Mouse (Mus musculus): ENCODE data around the gene Fbxl17. TPM values are rescaled to one million over a fixed set of nuclear protein-coding genes. Genes with fewer than 3 reads are reported as not detected.

The Fbxl17 gene
- polyA plus RNA-seq, 1 experiment from 2014 or later, result 4.3 TPM

- no peaks in the 10 kb centered on the region for H3K4me1 ChIP-seq (replicated peaks; ENCODE audit: control insufficient read depth, insufficient read depth, low read length)
- H3K4me3 ChIP-seq (ENCODE audit: low read depth, low read length), result no peak overlapping the region
- TF ChIP-seq CTCF (IDR thresholded peaks at IDR 0.05; ENCODE audit: low read depth), result no peak
- 84% methylated on average over 4 of the region's 4 CpGs for WGBS
- H3K9ac ChIP-seq (ENCODE audit: low read depth, low read length), result no peak overlapping the region
- H3K27ac ChIP-seq (ENCODE audit: low read depth, low read length), result no peak overlapping the region
- H3K36me3 ChIP-seq (ENCODE audit: control insufficient read depth, insufficient read depth), result no peaks in the 10 kb centered on the region
- no peaks in the 10 kb centered on the region for H3K27me3 ChIP-seq (replicated peaks; ENCODE audit: control insufficient read depth, insufficient read depth, low read length)
- H3K9me3 ChIP-seq (ENCODE audit: control insufficient read depth), result no peaks in the 10 kb centered on the region
- no peak for ATAC-seq
- H3K4me2 ChIP-seq (replicated peaks; ENCODE audit: low read depth), result no peak overlapping the region
Observed at GRCm38 (mm10) chr17:63208346-63208745, 291.5 kb downstream of the Fbxl17 start.

DNA sequence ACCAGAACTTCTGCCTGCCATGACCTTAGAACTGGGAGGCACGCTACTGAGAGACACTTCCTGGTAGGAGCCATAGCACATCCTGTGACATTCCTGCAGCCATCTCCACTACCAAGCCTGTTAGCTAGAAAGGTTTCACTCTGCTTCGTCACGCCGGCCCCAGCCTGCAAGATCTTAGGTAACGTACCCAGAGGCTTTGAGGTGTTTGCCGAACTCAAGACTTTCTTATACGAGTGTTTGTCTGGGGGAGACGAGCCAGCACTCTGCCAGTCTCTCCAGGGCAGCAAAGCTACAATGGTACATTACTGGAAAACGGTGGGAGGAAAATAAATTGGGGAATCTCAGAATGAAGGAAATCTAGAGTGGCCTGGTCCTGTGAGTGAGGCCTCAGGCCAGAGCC, 292.1 kb downstream of the Fbxl17 start:
- no peak for TF ChIP-seq CTCF (IDR thresholded peaks at IDR 0.05; ENCODE audit: low read depth)
- Histone ChIP-seq H3K4me2 (replicated peaks; ENCODE audit: low read depth) (no peak overlapping the region), H3K9me3 (ENCODE audit: control insufficient read depth) (no peaks in the 10 kb centered on the region), H3K9ac (ENCODE audit: low read depth, low read length) (no peak overlapping the region), H3K4me1 (replicated peaks; ENCODE audit: control insufficient read depth, insufficient read depth, low read length) (no peaks in the 10 kb centered on the region), H3K27ac (ENCODE audit: low read depth, low read length) (no peak overlapping the region), H3K36me3 (ENCODE audit: control insufficient read depth, insufficient read depth) (no peaks in the 10 kb centered on the region), H3K4me3 (ENCODE audit: low read depth, low read length) (no peak overlapping the region), H3K27me3 (replicated peaks; ENCODE audit: control insufficient read depth, insufficient read depth, low read length) (no peaks in the 10 kb centered on the region)
- ATAC-seq, result no peak
- WGBS, result 91% methylated on average over 9 of the region's 9 CpGs

DNA sequence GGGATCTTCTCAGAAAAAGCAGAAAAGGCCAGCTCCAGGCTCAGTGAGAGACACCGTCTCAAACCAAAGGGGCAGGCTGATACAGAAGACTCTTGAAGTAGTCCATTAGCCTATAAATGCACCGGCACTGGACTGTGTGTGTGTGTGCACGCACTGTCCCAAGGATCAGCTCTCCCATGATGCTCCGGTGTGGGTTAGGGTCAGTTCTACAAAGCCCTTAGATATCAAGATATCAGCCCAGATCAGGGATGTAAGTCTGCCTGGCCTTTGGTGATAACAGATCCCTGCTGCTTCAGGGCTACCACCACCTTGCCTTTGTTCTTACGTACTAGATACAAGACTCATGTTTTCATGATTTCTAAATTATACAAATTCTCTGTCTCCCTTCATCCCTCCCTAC, 294.5 kb downstream of the Fbxl17 start:
- no peak for ATAC-seq
- WGBS, result 95% methylated on average over 5 of the region's 5 CpGs
- H3K36me3 ChIP-seq (ENCODE audit: control insufficient read depth, insufficient read depth), result no peaks in the 10 kb centered on the region
- H3K27me3 ChIP-seq (replicated peaks; ENCODE audit: control insufficient read depth, insufficient read depth, low read length), result no peaks in the 10 kb centered on the region
- no peak overlapping the region for H3K9ac ChIP-seq (ENCODE audit: low read depth, low read length)
- no peak for TF ChIP-seq CTCF (IDR thresholded peaks at IDR 0.05; ENCODE audit: low read depth)
- H3K4me1 ChIP-seq (replicated peaks; ENCODE audit: control insufficient read depth, insufficient read depth, low read length), result no peaks in the 10 kb centered on the region
- no peak overlapping the region for H3K4me2 ChIP-seq (replicated peaks; ENCODE audit: low read depth)
- H3K4me3 ChIP-seq (ENCODE audit: low read depth, low read length), result no peak overlapping the region
- H3K27ac ChIP-seq (ENCODE audit: low read depth, low read length), result no peak overlapping the region
- H3K9me3 ChIP-seq (ENCODE audit: control insufficient read depth), result no peaks in the 10 kb centered on the region

- Histone ChIP-seq H3K4me1 (replicated peaks; ENCODE audit: control insufficient read depth, insufficient read depth, low read length) (no peaks in the 10 kb centered on the region), H3K4me2 (replicated peaks; ENCODE audit: low read depth) (no peak overlapping the region), H3K36me3 (ENCODE audit: control insufficient read depth, insufficient read depth) (no peaks in the 10 kb centered on the region), H3K9ac (ENCODE audit: low read depth, low read length) (no peak overlapping the region), H3K27ac (ENCODE audit: low read depth, low read length) (no peak overlapping the region), H3K9me3 (ENCODE audit: control insufficient read depth) (no peaks in the 10 kb centered on the region), H3K4me3 (ENCODE audit: low read depth, low read length) (no peak overlapping the region), H3K27me3 (replicated peaks; ENCODE audit: control insufficient read depth, insufficient read depth, low read length) (no peaks in the 10 kb centered on the region)
- no peak for TF ChIP-seq CTCF (IDR thresholded peaks at IDR 0.05; ENCODE audit: low read depth)
- WGBS, result 80% methylated on average over 8 of the region's 8 CpGs
- ATAC-seq, result no peak
Observed at GRCm38 (mm10) chr17:63203582-63204190, 296.1 kb downstream of the Fbxl17 start.

- no peak overlapping the region for H3K27ac ChIP-seq (ENCODE audit: low read depth, low read length)
- H3K27me3 ChIP-seq (replicated peaks; ENCODE audit: control insufficient read depth, insufficient read depth, low read length), result no peaks in the 10 kb centered on the region
- H3K4me2 ChIP-seq (replicated peaks; ENCODE audit: low read depth), result no peak overlapping the region
- no peaks in the 10 kb centered on the region for H3K9me3 ChIP-seq (ENCODE audit: control insufficient read depth)
- H3K4me3 ChIP-seq (ENCODE audit: low read depth, low read length), result no peak overlapping the region
- H3K9ac ChIP-seq (ENCODE audit: low read depth, low read length), result no peak overlapping the region
- ATAC-seq, result no peak
- no peak for TF ChIP-seq CTCF (IDR thresholded peaks at IDR 0.05; ENCODE audit: low read depth)
- 94% methylated on average over 1 of the region's 1 CpGs for WGBS
- H3K36me3 ChIP-seq (ENCODE audit: control insufficient read depth, insufficient read depth), result no peaks in the 10 kb centered on the region
- no peaks in the 10 kb centered on the region for H3K4me1 ChIP-seq (replicated peaks; ENCODE audit: control insufficient read depth, insufficient read depth, low read length)
Observed at GRCm38 (mm10) chr17:63198703-63199102, 301.1 kb downstream of the Fbxl17 start.

DNA sequence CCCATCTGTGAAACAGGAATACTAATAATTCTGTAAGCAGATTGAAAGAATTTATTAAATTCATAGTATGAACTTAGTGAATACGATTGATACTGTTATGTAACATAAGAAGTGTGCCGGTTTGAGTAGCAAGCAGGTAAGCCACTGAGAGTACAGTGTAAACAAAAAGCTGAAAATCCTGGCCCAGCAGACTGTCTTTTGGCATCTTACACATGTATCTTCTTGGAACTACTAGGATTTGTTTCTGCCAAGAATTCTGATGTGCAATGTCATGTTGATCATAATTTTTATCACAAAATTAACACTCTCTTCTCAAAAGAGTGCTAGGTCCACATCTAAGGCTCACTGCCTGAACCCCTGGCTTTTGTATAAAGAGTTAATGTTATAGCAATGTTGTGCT, 304.3 kb downstream of the Fbxl17 start:
- no peak for ATAC-seq
- no peak overlapping the region for H3K9ac ChIP-seq (ENCODE audit: low read depth, low read length)
- H3K27ac ChIP-seq (ENCODE audit: low read depth, low read length), result no peak overlapping the region
- no peak overlapping the region for H3K4me2 ChIP-seq (replicated peaks; ENCODE audit: low read depth)
- WGBS, result 83% methylated on average over 2 of the region's 2 CpGs
- H3K9me3 ChIP-seq (ENCODE audit: control insufficient read depth), result no peaks in the 10 kb centered on the region
- H3K4me1 ChIP-seq (replicated peaks; ENCODE audit: control insufficient read depth, insufficient read depth, low read length), result no peaks in the 10 kb centered on the region
- H3K36me3 ChIP-seq (ENCODE audit: control insufficient read depth, insufficient read depth), result no peaks in the 10 kb centered on the region
- no peaks in the 10 kb centered on the region for H3K27me3 ChIP-seq (replicated peaks; ENCODE audit: control insufficient read depth, insufficient read depth, low read length)
- H3K4me3 ChIP-seq (ENCODE audit: low read depth, low read length), result no peak overlapping the region
- no peak for TF ChIP-seq CTCF (IDR thresholded peaks at IDR 0.05; ENCODE audit: low read depth)

DNA sequence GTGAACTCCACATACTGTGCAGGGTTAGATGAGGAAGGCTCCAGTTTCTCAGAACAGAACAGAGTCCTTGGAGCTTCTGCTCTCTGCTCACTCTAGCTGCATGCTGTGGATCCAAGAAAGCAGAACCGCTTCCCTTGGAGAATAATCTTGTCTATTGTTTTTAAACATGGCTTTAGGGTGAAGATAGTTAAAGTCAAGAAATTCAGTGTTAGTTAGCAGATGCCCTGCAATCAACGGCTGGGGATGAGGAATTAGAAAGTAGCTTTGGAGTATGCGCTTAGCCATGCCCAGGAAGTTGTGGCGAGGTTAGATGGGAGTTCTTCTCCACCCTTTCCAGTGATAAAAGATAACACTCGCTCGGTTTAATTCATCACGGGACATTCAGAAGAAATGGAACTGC, 306.6 kb downstream of the Fbxl17 start:
- ATAC-seq, result no peak
- Histone ChIP-seq H3K4me1 (replicated peaks; ENCODE audit: control insufficient read depth, insufficient read depth, low read length) (no peaks in the 10 kb centered on the region), H3K9me3 (ENCODE audit: control insufficient read depth) (no peaks in the 10 kb centered on the region), H3K36me3 (ENCODE audit: control insufficient read depth, insufficient read depth) (no peaks in the 10 kb centered on the region), H3K9ac (ENCODE audit: low read depth, low read length) (no peak overlapping the region), H3K4me3 (ENCODE audit: low read depth, low read length) (no peak overlapping the region), H3K27ac (ENCODE audit: low read depth, low read length) (no peak overlapping the region), H3K27me3 (replicated peaks; ENCODE audit: control insufficient read depth, insufficient read depth, low read length) (no peaks in the 10 kb centered on the region), H3K4me2 (replicated peaks; ENCODE audit: low read depth) (no peak overlapping the region)
- WGBS, result 73% methylated on average over 7 of the region's 7 CpGs
- no peak for TF ChIP-seq CTCF (IDR thresholded peaks at IDR 0.05; ENCODE audit: low read depth)

All from intestine, postnatal 0 days (tissue).